Mouse (Mus musculus) inflammation-experienced regulatory T-cells, adult 6 months (primary cell): ENCODE data around the gene Figla. TPM values are rescaled to one million over a fixed set of nuclear protein-coding genes. Genes with fewer than 3 reads are reported as not detected.
"Not testable (repeated sequence)": the region's sequence is repeated elsewhere in the genome, so short reads cannot be mapped to it uniquely, and the experiment has no call there.

Experiments
- ATAC-seq: one replicate; pipeline ENCODE4 v1.8.0; 2017
- polyA plus RNA-seq, 3 experiments: library from polyadenylated mRNA; unstranded; fragments of 100-300 nt; shearing (Covaris generic); gene quantifications; one replicate each; pipeline ENCODE4 v1.2.1; 2017

Figla gene
- polyA plus RNA-seq: not detected

DNA sequence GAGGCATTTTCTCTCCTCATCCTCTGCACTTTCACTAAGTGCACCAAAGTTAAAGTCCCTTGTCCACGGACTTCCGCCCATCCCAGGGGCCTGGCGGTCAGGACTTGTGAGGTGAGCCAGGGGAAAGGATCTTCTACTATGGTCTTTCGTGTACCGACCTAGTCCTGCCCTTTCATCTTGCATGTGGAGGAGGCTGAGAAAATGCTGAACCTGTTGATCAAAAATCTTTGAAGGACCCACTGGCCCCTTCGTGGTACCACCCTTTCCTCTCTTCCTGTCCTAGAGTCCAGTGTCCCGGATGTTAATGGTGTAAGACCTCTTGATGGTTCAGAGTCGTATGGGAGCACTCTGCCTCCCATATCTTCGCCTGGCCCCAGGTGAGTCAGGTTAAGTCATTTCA lies at the start of gene Figla:
TSS of gene Figla (plus strand) at position 301 of the 400 bp plus-strand sequence.
- ATAC-seq: no peak

DNA sequence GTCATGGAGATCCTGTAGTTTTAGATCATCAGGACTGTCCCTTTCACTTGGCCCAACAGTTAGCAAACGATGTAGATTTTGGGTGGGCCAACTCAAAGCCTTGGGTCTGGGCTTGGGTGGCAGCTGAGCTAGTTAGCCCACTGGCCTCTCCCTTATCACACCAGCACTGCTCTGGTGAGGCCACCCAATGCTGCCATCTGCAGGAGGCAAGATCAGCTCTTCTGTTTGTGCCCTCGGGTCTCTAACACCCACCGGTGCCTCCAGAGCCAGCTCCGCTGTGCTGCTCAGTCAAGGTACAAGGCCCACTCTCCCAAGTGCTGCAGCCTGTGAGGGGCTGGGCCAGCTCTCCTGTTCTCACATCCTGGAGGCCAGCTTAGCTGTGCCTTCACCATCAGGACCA lies 49.3 kb upstream of the Figla start:
- no peak for ATAC-seq

DNA sequence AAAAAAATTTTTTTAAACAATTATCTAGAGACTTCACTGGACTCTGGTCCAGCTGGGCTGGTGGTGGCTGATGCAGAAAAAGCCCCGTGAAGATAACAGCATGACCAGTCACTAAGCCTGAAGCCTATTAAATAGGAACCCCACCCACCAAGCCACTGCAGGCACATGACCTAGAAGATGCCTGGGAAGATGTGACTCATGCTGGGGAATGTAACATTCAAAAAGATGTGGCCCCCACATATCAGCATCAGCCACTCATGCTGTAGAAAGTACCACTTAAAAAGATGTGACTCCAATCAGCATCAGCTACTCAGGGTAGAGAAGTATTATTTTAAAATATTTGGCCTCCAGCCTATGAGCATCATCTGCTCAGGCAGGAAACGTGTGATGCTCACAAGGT lies 46.1 kb upstream of the Figla start:
- ATAC-seq: no peak

DNA sequence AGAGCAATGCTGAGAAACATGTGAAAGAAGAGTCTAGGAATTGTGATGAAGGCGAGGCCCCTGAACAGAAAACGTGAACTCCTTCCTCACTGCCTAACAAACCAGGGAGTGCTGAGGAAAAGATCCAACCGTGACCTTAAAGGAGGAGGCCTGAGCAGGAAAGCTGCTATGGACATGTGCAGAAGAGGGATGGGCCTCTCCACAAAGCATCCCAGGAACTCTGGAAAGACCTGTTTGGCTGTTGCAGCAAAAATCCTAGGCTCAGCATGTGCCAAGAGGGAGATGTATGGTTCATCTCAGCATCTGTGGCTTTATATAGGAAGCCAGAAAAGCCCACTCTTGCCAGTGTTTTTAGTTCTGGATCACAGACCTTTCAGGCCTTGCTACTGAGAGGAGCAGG lies 43.3 kb upstream of the Figla start:
- ATAC-seq: no peak

DNA sequence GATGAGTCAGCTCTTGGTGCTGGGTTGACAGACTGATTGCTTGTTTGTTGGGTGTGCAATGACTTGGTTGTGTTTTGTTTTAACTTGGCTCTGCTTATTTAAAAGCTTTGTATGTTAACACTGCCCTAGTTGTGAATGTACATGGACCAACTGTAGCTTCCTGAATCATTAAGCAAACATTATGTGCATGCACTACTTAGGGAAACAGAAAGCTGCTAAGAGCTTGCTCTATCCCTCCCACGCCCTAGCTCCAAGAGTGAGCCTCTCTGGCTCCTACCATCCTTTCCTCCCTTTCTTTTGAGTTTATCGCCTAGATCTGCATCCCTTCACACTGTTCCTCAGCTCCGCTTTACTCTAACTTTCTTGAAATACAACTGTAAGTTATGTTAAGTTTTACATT lies 42.6 kb upstream of the Figla start:
- ATAC-seq: no peak

DNA sequence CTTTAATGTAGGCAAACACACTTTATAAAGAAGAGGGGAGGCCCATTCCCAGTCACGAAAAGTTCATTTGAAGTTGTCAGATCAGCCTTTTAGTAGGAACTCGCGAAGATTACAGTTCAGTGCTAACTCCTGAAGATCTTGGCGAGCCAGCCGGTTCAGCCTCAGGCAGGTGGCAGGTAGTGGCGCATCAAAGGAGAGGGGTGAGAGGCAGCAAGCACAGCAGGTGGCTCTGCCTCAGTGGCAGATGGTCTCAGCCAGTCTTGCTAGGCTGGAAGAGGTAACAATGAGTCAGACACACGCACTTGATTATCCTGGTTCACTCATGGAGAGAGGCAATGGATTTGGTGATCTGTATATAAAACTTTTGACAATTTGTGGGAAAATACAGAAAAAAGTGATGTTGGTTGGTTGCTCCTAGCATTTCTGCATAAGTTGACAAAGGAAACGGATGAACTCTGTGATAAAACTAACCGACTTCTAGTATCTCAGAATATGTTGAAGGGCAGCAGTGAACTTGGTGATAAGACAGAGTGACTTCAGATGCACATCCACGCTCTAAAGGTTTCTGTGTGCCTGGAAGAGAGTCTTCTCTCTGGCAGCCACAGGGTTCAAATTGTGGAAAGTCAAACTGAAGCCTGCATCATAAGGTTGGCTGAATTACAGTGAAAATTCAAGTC lies 40.9 kb upstream of the Figla start:
- ATAC-seq: no peak

DNA sequence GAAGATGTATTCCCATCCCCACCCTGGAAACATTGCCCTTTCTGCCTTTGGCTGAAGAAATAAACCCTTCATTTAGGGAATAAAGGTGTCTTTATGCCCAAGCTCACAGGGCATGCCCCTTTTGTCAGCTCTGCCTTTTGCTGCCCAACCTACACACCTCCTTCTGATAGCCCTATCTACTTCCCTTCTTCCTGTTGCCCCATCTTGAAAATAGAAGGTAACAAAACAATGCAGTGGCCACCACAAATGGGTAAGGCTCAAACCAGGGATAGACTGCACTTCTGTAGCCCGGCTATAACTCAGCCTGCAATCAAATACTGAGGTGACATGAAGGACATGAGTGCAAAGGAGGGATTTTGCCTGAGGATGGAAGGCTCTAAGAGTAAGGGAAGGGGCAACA lies 40.2 kb upstream of the Figla start:
- no peak for ATAC-seq

DNA sequence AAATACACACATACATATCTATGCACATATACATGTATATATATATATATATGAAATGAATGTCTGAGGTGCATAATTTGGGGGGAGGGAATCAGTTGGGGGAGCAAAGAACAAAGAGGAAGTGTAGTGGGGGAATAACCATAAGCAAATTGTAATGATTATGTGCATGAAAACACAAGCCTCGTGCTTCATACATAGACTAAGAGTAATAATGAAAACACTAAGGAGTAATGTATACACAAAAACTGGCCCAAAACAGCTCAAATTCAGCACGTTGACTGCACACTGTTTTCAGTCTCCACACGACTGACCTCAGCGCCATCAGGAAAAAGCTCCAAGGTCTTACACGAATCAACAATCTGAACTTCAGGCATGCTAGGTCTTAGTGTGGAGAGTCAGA lies 39.7 kb upstream of the Figla start:
- ATAC-seq: no peak

DNA sequence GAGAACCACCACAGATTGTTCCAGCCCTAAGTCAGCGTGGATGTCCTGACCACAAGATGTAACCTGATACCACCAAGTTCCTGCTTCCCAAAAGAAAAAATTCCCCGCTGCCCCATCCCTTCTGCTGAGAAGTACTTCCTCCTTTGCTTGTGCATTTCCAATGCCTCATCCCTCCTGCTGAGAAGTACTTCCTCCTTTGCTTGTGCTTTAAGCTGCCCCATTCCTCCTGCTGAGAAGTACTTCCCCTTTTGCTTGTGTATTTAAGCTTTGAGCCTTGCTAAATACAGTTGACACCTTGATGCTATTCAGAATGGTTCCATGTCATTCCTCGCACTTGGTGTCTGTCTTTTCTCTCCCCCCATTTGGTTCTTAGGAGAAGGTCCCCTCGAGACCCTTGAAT lies 37.2 kb upstream of the Figla start:
- ATAC-seq: not testable (repeated sequence)

DNA sequence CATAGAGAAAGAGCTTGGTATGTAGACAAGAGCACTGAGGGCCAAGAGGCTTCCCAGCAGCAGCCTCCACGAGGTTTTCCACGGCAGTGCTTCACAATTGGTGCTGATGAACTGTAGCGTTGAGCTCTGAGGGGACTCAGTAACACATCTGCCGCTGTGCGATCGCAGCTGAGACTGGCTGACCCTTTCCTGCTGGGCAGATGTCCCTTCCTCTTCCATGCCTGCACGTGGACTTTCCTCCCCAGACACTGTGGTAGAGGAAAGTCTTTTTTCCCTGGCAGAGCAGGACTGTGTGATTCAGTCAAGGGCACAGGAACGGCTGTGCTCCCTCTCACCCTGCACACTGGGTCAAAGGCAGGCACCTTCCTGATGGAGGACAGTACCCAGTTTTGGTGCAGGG lies 31.6 kb upstream of the Figla start:
- ATAC-seq: no peak

DNA sequence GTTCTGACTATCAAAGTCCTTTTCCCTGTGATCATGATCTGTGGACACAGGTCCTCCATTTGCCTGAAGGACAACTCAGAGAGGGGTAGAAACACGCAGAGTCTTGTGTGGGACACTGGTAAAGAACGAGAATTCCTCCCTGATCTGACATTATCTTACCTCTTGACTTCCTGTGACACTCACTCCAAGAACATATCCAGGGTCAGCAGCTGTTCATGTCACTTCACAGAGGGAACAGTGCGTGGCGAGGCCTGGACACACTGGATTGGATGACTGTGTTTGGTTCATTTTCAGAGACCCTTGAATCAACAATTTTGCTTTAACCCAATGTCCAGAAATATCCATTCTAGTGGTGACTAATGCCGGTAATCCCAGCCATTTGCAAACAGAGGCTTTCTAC lies 26.4 kb upstream of the Figla start:
- ATAC-seq: not testable (repeated sequence)

DNA sequence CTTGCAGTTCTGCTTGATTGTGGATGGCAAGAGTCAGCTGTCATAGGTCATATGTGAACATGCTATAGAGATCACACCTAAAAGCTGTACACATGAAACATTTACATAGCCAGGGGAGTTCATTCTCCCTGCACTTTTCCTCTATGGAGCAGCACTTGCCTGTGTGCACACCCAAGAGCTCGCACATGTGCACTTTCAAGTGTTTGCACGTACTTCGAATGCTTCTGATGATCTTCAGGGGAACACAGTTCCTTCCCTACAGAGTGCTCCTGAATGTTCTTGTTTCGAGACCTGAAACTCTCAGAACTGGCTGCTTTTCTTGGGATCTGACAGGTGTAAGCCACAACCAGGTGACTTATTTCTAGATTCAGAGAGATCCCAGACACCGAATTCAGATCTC lies 25.2 kb upstream of the Figla start:
- not testable (repeated sequence) for ATAC-seq

DNA sequence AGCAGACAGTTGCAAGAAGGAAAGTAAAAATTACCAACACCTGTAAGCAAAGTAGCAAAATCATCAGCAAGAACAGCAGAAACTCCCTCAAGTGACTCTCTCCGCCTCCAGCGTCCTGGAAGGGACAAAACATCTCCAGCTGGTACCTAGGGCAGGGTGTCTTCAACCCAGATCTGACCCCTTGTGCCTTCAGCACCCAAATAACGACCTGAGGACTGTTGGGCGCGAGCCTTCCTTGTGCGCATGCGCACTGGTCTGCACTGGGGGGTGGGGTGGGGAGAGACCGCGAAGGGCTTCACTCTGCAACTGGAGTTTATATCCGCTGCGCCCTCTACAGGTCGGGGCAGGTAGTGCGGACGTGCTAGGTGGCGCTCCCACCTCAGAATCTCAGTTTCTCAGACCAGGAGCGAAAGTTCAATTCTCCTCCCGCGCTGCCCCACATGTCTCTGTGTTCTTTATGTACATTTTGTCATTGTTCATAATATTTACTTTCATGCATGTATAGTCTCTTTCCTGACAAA lies 12.5 kb upstream of the Figla start:
- ATAC-seq: no peak

DNA sequence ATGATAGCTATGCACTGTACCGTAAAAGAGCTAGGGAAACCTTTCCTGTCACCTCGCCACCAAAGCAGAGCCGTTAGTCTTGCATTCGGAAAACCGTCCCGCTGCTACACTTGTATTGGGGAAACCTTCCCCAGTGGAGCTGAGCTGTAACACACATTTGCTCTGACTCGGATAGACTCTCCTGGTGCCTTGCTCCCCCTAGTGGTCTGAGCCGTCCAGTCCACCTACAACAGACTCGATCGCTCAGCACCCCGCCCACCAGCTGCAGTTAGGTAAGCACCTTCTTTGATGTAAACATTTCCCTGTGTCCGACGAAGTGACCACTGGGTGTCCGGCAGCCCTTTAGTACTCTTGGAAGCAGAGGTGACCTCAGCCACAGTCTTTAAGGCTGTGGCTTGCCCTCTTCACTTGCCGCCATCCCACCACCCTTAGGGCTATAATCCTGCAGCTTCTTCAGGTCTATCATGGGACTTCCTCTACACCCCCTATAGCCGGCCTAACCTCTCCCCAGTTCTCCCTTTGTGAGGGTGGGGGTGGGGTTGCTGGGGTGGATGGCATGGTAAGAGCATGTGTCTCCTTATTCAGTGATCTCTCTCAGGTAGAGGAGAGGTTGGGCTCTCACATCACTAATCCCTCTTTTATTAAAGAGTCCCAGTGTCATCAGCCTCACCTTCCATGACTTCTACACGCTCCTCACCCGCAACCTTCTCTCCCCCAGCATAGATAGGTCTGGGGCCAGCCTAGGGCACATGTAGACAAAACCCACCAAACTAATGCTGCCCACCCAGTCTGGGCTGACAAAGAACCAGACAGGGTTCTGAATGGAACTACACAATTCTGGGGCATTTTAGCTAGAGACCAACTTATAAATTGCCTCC lies 11.5 kb upstream of the Figla start:
- peak; percentile 99 for ATAC-seq

DNA sequence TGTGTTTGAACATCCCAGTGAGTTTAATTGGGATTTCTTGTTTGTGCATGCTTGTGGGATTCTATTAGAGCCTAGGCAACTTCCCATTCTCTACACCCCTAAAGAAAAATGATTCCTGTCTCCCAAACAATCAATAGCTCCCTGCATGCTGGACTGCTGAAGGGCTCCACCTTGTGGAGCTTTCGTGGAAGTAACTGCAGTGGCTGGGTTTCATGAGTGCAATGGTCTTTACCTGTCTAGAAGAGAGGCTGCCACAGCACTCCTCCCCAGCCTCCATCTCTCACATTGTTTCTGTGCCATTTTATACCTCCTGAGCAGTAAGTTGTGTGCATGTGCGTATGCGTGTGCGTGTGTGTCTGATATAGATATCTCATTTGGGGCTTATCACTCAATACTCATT lies 6.0 kb upstream of the Figla start:
- ATAC-seq: peak; percentile 58

DNA sequence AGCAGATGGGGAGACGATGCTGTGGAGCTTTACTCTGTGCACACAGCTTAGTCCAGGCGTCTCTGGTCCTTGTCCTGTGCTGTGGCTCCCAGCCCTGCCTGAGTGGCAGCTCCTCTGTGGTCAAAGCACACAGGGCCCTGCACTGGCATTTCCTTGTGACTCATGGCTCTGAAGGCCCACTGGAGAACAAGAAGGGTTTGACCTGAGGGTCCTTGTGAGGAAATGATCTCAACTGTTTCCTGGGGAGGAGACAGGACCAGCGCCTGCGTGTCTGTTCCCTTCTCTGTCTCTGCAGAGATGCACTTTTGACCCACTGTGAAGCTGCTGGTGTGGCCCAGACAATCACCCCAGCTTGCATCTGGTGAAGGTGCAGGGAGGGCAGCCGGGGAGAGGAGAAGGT lies 1.2 kb upstream of the Figla start:
- not testable (repeated sequence) for ATAC-seq

DNA sequence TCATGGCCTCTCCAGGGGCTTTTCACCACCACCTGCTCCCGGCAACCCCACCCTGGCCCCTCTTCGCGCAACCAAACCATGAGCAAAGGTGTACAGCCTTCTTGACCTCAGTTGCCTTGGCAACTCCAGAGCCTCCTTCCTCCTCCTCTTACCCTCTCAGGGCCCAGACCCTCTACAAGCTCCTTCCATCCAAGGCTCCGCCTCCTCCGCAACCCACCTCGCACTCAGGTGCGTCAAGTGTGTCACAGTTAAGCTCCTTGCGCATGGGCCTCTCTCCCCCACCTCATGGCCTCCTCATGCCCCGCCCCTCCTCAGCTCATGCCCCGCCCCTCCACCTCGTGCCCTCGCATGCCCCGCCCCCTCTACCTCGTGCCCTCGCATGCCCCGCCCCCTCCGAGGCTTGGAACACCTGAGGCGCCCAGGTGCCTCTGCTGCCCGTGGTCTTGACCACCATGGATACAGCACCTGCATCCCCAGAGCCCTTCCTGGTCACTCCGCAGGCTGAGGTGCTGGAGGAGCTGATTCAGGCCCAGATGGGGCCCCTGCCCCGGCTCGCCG lies 901 bp downstream of the Figla start:
- no peak for ATAC-seq

DNA sequence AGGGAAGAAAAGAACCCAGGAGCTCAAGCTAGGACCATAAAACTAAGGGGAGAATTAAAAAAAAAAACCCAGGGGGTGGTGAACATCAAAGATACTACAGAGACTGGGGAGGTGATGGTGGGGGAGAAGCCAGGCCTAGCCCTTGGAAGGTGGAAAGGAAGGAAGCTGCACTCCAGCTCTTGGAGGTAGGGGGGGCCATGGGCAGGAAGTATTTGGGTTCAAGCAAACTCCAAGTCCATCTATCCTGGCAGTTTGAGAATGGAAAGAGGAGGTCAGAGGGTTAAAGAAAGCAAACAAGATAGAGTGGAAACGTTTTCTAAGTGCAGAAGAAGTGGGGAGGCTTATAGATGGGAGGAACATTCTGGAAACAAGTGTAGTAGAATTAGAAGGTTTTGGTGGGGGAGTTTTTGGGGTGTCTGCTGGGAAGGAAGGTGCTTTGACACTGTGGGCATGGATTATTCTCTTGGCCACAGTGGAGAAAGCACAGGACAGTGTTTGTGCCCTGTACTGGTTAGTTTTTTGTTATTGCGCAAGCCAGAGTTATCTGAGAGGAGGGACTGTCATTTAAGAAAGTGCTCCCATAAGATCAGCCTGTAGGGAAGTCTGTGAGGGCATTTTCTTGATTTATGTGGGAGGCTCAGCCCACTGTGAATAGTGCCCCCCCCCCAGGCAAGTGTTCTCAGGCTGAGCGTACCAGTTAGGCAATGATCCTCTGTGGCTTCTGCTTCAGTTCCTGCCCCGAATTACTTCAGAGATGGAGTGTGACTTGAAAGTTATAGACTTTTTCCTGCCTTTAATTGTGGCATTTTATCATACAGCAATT lies 3.7 kb downstream of the Figla start:
- ATAC-seq: no peak

DNA sequence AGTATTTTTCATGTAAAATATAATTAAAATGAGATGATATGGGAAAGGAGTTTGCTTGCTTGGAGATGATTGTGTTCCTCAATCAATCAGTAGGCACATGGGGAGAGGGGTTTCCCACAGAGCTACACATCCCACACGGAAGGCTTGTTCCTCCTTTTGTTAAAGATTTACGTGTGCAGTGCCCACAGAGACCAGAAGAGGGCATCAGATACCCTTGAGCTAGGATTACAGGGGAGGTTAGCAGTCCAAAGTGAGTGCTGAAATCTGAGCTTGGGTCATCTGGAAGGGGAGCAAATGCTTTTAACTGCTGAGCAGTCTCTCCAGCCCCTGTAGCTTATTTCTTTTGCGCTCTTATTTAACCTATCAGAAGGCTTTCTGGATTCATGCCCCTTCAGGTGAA lies 5.0 kb downstream of the Figla start:
- no peak for ATAC-seq

DNA sequence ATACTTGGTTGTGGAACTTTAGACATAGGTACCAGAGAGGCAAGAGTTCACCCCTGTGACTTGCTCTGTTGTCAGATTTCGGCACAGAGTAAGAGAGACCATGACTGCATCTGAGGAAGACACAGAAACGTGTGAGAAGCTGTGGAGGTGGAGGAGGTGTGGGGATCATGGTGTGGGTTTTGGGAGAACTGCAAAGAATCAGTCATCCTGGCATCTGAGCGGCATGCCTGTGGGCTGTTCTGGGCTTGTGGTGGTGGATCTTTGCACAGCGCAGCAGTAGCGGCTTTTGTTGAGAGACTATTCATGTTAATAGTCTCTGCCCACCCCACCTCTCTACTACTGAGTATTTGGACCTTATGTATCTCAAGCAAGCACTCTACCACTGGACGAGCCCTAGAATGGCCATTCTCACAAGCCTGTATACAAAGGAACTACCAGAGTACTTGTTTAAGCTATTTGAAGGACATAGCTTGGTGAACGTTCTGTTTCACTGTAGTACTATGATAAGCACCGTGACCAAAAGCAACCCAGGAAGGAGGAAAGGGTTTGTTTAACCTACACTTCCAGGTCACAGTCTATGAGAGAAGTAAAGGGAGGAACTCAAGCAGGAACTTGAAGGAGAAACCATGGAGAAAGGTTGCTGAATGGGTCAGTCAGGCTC lies 10.8 kb downstream of the Figla start:
- ATAC-seq: no peak

DNA sequence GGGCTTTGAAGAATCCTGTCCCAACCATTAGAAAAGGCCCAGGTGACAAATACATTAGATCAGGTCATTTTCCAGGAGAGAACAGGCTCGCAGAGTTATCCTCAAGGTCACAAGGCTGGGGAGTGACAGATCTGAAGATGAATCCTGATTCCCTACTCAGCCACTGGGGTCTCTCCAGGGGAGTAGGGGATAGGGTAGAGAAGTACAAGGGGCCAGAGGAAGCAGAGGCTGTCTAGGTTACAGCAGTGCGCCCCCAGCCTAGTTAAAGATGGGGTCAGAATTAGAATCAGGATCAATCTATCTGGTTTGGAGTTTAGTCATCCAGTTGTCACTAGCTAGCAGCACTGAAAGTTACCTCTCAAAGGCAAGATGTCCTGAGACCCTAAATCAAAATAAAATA lies 12.2 kb downstream of the Figla start:
- no peak for ATAC-seq
